Mouse (Mus musculus): ENCODE results near the gene Cspg4.
A peak's percentile ranks its signal among the peaks of the same experiment; 100 is the strongest.
"Not testable (repeated sequence)": the region's sequence is repeated elsewhere in the genome, so short reads cannot be mapped to it uniquely, and the experiment has no call there.

The Cspg4 gene

DNA sequence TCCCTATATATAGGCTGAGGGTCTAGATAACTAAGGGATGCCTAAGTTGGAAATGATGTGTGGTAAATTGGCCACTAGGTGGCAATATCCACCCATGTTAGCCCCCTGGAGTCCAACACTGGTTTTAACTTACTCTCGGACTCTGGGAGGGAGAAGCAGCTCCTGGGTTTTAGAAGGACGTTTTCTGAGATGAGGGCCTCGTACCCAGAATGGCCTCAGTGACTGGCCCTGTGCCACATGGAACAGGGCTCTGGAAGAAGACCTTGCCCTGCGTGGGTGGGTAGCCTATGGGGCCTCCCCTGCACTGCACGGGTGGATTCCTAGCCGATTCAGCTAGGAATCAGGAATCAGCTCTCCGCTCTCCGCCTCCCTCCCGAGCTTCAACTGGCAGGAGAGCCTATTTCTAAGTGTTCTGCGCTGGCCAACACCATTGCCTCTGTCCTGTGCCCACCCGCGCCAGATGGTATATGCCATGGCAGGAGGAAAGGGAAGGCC, 26.7 kb downstream of the Cspg4 start:
- peak; percentile 75 for ATAC-seq (ENCODE audit: low TSS enrichment)

DNA sequence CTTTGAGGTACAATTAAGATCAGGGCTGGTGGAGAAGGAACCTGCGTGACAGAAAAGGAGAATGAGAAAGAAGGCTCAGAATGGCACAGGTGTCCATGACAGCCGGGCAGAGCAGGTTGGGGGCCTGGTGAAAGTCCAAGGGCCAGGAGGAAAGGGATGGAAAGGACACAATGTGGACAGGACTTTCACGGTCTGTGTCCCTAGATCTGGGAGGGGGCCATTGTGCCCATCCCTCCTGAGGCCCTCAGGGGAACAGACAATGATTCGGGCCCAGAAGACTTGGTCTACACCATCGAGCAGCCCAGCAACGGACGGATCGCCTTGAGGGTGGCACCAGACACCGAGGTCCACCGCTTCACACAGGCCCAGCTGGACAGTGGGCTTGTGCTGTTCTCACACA, 27.3 kb downstream of the Cspg4 start:
- no peak for ATAC-seq (ENCODE audit: low TSS enrichment)

DNA sequence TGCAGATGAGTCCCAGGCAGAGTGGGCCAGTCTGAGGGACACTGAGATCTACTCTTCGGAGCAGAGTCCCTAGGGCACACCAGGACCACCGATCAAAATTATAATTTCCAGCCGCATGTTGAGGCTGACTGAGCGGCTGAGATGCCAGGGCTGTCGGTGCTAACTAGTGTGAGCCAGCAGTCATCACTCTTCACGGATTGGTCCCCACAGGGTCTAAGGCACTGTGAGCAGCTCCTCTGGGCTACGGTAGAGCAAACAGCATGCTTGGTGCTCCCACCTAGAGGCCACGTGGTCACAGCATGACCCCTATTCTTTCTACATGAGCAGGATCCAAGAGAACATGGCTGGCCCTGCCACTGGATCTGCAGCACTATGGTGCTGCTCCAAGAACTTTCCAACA, 28.5 kb downstream of the Cspg4 start:
- no peak for ATAC-seq (ENCODE audit: low TSS enrichment)

DNA sequence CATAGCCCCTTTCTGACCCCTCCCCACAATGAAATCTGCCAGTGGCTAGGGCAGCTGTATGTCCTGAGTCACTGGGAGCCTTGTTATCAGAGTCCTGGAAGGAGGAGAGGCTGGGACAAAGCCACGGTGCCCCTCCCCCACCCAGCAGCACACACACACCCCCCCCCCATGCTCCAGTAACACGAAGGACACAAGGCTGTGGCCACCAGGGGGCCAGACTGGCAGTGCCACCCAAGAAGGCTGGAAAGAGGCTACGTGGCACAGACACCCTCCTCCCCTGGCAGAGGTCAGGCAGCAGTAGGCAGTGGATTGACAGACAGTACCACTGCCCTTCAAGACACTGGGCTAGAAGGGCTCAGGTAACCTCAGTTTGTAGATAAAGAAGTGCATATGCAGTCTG, 29.2 kb downstream of the Cspg4 start:
- no peak for ATAC-seq (ENCODE audit: low TSS enrichment)

DNA sequence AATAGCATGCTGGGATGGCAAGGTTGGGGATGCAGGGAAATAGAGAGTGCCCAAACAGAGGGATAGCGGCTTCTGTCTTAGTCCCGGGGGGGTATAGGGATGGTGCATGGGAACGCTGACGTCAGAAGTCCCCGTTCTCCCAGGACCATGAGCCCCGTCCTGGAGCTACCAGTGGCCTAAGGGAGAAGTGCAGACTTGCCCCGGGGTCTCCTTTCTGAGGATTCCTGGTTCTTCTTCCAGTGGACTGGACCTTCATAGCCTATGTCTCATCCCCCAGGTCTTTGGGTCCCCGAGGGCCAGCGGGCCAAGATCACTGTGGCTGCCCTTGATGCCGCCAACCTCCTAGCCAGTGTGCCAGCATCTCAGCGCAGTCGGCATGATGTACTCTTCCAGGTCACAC, 31.9 kb downstream of the Cspg4 start:
- ATAC-seq (ENCODE audit: low TSS enrichment): no peak

DNA sequence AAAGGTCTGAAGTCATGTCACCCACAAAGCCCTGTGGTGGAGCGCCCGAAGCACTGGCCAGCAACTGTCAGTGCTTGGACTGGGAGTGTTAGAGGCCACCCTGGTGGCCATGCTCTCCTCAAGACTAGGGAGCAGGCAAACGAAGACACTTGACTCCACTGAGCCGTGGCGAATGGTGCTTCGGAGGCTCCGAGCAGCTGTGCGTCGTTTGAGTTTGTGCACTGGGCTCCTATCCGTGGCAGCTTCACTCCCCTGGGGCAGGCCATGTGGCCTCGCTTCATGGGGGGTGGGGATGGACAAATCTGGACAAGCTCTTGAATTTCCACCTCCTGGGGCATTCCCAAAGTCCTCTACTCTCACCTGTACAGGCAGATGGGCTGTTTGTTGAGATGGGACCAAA, 34.6 kb downstream of the Cspg4 start:
- no peak for ATAC-seq (ENCODE audit: low TSS enrichment)

DNA sequence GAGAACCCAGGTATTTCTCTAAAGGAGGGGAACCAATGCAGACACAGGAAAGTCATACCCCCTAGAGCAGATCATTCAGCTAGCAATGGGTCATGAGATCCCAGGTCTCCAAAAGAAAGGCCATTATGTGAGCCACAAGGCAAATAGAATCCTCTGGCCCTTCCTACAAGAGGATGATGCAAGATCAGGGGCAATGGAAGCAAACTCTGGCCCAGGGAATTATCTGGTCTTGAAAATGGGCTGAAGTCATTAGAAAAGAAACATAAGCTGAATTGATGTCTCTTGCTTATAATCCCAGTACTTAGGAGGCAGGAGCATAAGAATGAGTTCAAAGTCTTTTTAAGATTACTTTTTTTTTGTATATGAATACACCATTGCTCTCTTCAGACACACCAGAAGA, 35.2 kb downstream of the Cspg4 start:
- ATAC-seq (ENCODE audit: low TSS enrichment): no peak

DNA sequence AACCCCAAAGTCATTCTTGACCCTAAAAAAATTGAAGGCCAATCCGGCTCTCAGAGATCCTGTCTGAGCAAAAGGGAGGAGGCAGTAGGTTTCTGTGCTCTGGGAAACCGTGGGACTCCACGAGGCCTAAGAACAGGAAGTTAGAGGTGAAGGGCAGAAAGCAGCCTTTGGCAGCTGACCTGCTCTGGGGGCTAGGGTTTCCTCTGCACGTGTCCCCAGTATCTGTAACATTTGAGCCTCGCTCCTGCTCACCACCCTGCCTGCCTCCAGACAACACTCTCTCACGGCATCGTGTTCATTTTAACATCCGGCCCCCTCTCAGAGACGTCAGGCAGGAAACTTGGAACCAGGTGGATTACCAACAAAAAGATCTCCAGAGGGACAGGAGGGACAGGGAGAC, 35.7 kb downstream of the Cspg4 start:
- ATAC-seq (ENCODE audit: low TSS enrichment): no peak

DNA sequence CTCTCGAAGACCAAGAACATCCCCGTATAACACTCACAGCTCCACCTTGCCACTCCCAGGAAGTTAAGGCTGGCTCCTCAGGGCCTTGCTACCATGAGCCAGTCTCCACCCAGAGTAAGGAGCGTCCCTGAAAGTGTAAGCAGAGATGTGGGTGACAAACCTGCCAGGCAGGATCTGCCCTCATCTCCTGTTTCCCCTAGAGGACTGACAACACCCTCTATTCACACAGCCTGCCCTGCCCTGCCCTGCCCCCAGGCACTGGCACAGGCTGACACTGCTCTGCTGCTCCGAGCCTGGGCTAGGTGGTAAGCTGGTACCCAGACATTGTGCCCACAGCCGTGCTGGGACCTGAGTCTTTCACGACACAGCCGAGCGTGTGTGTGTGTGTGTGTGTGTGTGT, 36.4 kb downstream of the Cspg4 start:
- ATAC-seq (ENCODE audit: low TSS enrichment): peak; percentile 44

DNA sequence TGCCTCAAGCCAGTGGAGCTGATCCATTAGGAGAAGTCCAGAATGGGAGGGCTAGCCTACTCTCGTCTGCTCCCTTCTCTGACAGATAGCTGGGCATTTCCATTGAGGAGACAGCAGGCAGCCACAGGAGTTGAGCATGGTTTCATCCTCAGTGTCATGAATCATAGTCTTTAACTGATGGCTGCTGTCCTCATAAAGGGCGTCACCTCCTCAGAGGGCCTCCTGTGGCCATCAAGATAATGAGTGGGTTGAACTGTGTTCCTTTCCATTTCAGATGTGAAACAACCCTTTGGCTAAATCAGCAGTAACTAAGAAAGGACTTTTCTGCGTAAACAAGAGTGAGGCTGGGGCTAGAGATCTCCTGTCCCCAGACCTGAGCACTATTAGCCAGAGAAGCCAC, 38.8 kb downstream of the Cspg4 start:
- no peak for ATAC-seq (ENCODE audit: low TSS enrichment)

DNA sequence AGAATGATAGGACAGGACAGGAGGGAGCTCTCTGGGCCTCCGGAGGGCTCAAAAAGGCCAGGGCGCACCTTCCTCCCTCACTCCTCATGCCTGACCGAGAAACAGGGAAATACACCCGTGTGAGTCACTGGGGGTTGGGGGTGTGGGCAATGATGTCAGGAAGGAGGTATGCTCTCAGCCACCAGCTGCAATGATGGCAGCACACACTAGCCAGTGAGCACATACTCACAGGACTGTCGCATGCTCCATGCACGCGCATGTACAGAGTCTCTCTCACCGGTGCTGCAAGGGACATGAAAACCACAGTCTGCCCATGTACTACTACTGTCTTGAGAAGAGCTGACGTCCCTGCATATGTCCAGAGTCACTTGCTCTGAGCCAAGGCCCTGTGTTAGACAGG, 42.7 kb downstream of the Cspg4 start:
- ATAC-seq (ENCODE audit: low TSS enrichment): no peak

DNA sequence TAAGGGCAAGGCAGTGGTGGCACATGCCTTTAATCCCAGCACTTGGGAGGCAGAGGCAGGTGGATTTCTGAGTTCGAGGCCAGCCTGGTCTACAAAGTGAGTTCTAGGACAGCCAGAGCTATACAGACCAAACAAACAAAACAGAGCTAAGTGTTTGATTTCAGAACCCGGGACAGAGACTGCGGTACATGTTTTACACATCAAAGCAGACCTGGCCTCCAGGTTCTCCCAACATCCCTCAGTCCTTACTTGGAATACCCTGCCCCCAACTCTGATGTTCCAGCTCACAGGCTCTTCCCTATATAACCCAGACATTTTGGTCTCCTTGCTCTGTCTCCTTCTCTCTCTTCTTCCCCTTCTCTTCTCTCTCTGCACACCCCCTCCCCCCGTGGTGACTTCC, 45.2 kb downstream of the Cspg4 start:
- not testable (repeated sequence) for ATAC-seq (ENCODE audit: low TSS enrichment)

DNA sequence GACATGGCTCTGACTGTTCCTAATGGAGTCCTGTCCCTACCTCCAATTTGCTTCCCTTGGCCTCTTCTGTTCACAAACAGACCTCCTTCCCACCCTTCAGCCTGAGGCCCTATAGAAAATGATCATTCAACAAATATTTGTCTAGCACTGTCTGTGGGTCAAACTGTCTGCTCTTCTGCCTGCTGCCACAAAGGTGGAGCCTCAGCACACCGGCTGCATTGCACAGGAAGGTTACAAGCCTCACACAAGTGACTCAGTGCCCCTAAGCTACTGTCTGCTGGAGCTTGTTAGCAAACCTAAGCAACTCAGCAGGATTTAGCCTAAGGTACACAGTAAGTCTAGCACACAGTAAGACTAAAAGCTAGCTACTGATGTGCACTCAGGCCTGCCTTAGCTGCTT, 46.2 kb downstream of the Cspg4 start:
- no peak for ATAC-seq (ENCODE audit: low TSS enrichment)

DNA sequence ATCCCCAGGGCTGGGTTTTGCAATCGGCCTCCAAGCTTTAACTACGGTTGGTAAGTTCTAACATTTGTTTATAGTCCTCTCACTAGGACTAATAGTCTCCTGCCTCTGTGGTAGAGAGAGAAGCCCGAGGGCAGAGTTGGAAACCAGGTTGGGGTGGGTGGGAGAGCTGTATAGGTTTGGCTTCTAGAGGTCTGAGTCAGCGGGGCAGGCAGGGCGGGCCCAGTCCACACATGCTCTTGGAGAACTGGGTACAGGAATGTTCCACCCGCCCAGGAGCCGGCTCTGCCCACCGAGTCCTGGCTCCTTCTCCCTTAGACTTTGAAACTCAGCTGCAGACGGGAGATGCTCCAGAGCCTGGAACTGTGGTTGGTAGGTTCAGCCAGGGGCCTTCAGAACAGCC, 49.2 kb downstream of the Cspg4 start:
- ATAC-seq (ENCODE audit: low TSS enrichment): no peak

DNA sequence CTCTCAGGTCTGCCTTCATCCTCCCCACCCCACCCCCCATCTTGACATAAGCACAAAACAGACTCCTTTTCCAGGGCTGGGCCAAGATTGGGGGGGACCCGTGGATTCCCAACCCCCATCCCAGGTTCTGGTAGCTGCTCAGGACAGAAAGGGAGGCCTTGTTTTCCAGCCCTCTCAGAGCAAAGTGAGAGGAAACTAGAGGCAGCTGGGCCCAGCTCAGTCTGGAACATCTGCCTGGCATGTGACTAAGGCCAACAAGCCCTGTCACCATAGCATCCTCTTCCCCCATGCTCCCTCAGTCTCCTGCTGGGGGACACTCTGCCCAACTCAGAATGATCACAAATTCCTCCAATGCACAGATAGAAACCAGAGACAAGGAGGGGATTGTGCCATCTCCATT, 50.3 kb downstream of the Cspg4 start:
- ATAC-seq (ENCODE audit: low TSS enrichment): no peak

DNA sequence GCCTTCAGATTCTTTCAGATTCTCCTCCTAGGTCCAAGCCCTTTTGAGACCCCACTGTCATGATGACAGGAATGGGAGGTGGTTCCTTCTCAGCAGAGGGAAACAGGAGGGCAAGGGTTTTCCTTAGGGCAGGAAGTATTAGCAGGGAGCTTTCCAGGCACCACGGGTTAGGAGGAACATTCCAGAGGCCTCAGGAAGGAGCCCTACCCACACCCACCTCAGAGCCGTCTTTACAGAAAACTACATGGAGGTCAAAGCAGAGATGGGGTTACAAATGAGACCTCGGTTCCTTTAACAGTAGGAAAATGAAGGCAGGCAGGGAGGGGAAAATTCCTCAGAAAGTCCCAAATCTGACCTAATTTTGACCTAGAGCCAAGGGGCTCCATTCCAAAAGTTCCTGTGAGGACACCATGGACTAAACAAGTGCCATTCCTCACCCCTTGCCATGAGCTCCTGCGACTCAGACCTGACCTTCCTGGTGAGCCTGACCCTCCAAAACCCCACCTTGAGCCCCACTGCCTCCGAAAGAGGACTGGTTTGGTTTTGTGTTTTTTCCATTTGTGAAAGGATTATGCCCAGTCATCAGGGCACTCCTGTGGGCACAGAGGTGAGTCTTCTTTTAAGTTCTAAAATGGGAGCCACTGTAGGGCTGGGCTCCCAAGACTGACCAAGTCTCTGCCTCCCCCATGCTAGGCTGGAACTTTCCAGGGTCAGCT, 51.0 kb downstream of the Cspg4 start:
- no peak for ATAC-seq (ENCODE audit: low TSS enrichment)

DNA sequence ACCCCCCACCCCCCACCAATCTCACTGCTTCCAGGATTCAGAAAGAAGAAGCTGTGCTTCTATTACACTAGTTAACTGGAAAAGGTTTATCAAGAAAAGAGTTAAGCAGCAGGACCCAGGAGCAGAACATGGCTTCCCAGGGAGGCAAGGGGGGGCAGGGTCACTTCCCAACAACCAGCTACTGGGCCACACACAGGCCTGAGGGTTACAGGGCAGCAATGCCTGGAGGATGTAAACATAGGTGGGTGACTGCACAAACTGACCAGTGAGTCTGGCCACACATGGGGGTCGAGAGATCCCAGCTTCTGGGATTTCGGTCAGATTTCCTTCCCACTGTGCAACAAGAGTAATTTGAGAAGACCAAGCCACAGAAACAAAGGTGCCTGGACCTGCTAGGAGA, 52.3 kb downstream of the Cspg4 start:
- ATAC-seq (ENCODE audit: low TSS enrichment): no peak

DNA sequence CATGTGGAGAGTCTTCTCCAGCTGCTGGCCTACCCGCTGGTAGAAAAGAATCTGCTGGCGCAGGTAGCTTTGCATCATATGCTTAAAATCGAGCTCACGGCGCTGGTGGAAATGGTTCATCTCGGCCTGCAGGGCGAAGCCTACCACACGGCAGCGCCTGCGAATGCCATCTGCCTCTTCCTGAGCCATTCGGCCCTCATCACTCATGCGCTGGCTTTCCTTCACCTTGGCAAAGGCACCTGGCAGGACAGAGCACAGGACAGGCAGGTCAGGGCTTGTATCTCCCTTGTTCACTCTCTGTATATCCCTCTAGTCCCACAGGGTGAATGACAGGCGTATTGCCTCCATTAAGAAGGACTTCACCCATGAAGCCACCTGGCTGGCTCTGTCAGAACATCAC, 53.6 kb downstream of the Cspg4 start:
- ATAC-seq (ENCODE audit: low TSS enrichment): no peak

DNA sequence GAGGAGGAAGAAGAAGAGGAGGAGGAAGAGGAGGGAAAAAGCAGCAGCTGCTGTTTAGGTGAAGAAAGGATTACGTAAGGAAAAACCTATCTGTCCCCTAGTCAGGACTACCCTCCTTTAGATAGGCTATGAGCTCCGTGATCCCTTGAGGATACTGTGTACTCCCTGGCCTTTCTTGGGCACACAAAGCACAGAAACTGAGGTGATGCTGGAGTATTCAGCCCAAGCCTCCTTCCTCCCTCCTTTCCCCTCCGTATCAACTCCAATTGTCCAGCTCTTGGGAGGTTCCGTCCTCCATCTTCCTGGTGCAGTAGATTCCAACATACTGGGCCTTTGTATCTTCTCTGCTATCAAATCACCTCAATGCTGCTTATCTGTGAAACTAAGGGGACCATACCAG, 57.9 kb downstream of the Cspg4 start:
- ATAC-seq (ENCODE audit: low TSS enrichment): no peak

DNA sequence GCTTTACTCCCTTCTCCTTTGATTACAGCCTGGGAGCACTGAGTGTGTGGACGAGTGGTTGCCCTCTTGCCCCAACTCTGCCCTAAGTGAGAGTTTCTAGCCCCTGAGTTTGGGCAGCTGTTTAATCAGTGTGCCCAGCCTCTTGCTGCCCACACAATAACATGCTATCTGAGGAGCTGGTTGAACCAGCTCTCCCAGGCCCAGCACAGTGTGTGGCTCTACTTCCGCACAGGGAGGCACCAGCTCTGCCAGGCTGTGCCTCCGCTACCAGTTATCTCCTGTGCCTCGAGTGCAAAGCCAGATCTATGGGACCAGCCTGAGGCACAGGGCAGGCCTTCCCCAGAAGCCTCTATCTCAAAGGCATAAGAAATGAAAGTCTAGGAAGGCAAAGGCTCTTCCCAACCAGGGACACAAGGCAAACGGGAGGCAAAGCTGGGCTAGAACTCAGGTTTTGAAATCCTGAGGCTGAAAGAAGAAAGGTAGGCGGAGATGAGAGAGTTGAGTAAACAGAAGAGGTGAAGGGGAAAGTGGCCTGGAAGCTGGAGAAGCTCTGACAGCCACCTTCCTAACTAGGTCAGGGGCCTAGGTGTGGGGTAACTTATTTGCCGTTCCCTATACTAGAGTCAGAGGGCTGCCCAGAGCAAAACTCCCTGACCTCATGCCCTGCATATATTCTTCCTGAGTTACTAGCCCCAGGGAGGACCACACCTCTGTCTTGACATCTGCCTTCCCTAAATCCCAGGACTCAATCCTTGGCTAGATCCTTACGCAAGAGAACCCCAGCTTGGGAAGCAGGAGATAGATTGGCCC, 59.2 kb downstream of the Cspg4 start:
- no peak for ATAC-seq (ENCODE audit: low TSS enrichment)

DNA sequence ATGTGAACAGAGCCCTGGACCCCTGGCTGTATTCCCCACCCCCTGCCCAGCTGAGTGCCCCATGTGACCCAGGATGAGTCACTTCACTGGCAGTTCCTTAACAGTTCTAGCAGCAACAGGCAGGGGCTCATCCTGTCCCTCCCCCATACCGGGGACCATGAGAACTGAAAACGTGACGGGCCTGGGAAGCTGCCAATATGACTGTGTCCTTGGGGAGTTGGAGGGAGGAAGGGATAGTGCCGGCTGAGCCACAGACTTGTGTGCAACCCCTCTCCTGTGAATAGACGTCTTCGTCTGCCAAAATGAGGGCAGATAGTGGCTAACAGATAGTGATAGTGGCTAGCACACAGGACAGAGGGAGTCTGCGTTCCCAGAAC, 59.8 kb downstream of the Cspg4 start:
- no peak for ATAC-seq (ENCODE audit: low TSS enrichment)

DNA sequence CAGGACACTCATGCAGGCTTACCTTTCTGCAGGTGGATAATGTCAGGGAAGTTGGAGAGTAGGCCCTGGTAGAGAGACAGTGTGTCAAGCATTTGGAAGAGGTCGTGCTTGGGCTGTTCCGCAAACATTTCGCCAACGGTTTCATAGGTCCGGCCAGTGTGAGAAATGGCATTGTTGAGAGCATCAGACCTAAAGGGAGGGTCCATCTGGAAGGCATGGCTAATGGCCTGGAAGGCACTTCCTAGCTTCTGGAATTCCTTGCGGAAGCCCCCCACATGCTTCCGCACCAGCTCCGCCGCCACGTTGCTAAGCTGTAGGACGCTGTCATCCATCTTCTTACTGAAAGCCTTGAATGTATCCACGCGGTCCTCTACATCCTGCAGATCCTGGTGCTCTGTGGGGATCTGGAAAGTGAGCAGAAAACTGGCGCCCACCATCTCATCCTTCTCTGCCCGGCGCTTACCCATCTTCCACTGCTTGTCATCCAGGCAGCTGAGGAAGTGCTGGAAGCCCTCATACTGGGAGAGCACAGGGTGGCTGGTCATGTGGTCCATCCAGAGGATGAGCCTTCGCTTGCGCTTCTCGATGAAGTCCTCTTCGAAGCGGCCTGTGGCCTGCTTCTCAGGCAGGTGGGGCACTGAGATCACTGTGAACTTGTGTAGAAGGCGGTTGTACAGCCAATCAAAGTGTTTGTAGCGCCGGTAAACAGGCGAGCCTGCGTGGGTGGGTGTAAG, 60.6 kb downstream of the Cspg4 start:
- no peak for ATAC-seq (ENCODE audit: low TSS enrichment)

DNA sequence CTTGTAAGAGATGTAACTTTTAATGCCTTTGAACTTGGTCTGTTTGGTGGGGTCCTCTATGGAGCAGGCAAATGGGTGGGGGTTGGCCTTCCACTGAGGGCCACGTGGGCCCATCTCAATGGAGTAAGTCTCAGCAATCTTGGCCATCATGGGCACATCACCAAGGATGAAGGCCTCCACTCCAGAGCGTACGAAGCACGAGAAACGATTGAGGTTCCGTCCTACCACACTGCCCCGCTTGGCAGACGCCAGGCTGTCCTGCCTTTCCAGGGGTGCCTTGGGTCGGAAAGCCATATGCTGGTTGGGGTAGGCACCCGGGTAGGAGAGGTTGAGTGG, 61.2 kb downstream of the Cspg4 start:
- ATAC-seq (ENCODE audit: low TSS enrichment): no peak
